Mouse (Mus musculus) embryonic facial prominence, embryonic 11.5 days (tissue): Measurements from ENCODE around the gene Slc9a1. TPM values are rescaled to one million over a fixed set of nuclear protein-coding genes. Genes with fewer than 3 reads are reported as not detected.

ENCODE experiments used
- ATAC-seq: fragments of 200-750 bp; cut with Nextera tagmentation; replicated peaks from 2 replicates; pipeline ENCODE4 v1.8.0; 2017; ENCODE audit warnings: low read depth; ENCODE audit not compliant: insufficient number of reproducible peaks, low FRiP score, low TSS enrichment
- DNase-seq: peaks from one replicate; pipeline ENCODE4 v3.0.0-alpha.2; 2015; ENCODE audit warnings: low spot score
- H3K27ac ChIP-seq: fragments of 300-500 bp; sonication (generic); replicated peaks from 2 replicates; pipeline ENCODE4 v1.5.1; 2014; ENCODE audit warnings: mild to moderate bottlenecking, low read depth, low read length, control low read depth
- H3K27me3 ChIP-seq: fragments of 300-500 bp; sonication (generic); 2 replicates; pipeline ENCODE4 v1.6.1; 2014; ENCODE audit warnings: mild to moderate bottlenecking, low read length, moderate library complexity, mixed read lengths; ENCODE audit not compliant: control insufficient read depth, insufficient read depth
- H3K36me3 ChIP-seq: fragments of 300-500 bp; sonication (generic); replicated peaks from 2 replicates; pipeline ENCODE4 v1.6.1; 2014; ENCODE audit warnings: low read depth, mild to moderate bottlenecking, low read length, moderate library complexity, mixed read lengths; ENCODE audit not compliant: control insufficient read depth, insufficient read depth
- H3K4me1 ChIP-seq: fragments of 300-500 bp; sonication (generic); 2 replicates; pipeline ENCODE4 v1.6.1; 2014; ENCODE audit warnings: low read length, mixed read lengths; ENCODE audit not compliant: control insufficient read depth, insufficient read depth
- H3K4me2 ChIP-seq: fragments of 300-500 bp; sonication (generic); 2 replicates; pipeline ENCODE4 v1.6.1; 2014; ENCODE audit warnings: low read depth, mild to moderate bottlenecking, control low read depth, low read length, moderate library complexity
- H3K4me3 ChIP-seq: fragments of 300-500 bp; sonication (generic); 2 replicates; pipeline ENCODE4 v1.5.1; 2014; ENCODE audit warnings: low read depth, low read length, control low read depth
- H3K9ac ChIP-seq: fragments of 300-500 bp; sonication (generic); replicated peaks from 2 replicates; pipeline ENCODE4 v1.6.1; 2014; ENCODE audit warnings: mild to moderate bottlenecking, control low read depth, low read length
- H3K9me3 ChIP-seq: fragments of 300-500 bp; sonication (generic); replicated peaks from 2 replicates; pipeline ENCODE4 v1.6.1; 2016; ENCODE audit warnings: mild to moderate bottlenecking, low read length, inconsistent platforms, mixed read lengths; ENCODE audit not compliant: control insufficient read depth
- WGBS: fragments of 180-500 bp; shearing (Covaris S2); extraction: QIAGEN DNeasy Blood & Tissue Kit; methylation state at CpG from one replicate; pipeline ENCODE4 v1.1.7; 2014; 5-methylcytosine and 5-hydroxymethylcytosine counted together
- microRNA-seq: library from miRNA; unstranded; fragments of <30 nt; microRNA quantifications from one replicate; pipeline ENCODE4, GENCODE M21; 2016; ENCODE audit warnings: borderline number of aligned reads
- polyA plus RNA-seq: library from polyadenylated mRNA; unstranded; fragments of >200 nt; fragmentation: Nextera tagmentation; extraction: Ambion mirVana; gene quantifications from 2 replicates; pipeline ENCODE4 v1.2.1, GENCODE M21; 2014

Gene Slc9a1
- polyA plus RNA-seq, 1 experiment from 2014 or later, result 4.7 TPM

DNA sequence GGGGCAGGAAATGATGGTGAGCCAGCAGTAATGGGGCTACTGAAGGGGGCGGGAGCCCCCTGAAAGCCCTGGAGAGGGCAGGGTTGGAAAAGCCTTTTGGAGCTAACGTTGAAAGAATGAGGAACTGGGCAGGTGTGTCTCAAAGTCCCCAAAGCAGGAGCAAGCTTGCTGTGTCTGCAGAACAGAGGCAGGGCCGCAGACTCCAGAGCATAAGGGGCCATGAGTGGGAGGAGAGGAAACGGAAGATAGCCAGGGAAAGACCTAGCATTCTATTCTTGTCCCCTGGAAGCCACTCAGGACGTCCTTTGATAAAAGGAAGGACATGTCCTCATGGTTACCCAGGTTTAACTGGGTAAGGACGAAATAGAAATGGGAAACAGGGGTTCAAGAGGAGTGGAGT, 93.7 kb downstream of the Slc9a1 start:
- no peaks in the 10 kb centered on the region for H3K36me3 ChIP-seq
- ATAC-seq (no peak), DNase-seq (no peak)
- no peak overlapping the region for H3K27ac ChIP-seq
- no peak overlapping the region for H3K4me2 ChIP-seq
- 67% methylated on average over 6 of the region's 6 CpGs for WGBS
- H3K9me3 ChIP-seq, result no peaks in the 10 kb centered on the region
- H3K27me3 ChIP-seq, result no peaks in the 10 kb centered on the region
- H3K4me1 ChIP-seq, result 0 out of 2 replicates have a peak, but pooled peaks cover 1% of the 10 kb centered on the region
- H3K9ac ChIP-seq, result no peak overlapping the region
- H3K4me3 ChIP-seq, result no peak overlapping the region

DNA sequence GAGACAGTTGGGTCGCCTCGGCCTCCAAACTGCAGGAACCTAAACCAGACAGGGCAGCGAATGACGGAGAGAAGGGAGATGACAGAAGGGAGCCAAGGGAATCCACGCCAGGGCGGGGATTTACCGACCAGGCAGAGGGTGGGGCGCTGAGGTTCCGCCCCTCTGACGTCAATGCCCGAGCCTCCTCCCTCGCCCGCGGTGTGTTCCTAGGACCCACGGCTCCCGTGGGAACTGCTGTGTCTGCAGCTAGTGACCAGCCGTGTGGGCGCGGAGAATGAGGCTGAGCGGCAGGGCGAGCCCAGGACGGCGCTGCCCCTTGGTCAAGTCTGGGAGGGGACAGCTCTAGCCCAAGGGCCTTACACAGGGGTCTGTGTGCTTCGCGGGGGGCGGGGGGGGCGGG, 98.6 kb downstream of the Slc9a1 start:
- Histone ChIP-seq H3K9ac (peak overlapping the region; percentile 46), H3K27ac (no peak overlapping the region), H3K4me2 (peak overlapping the region; percentile 80), H3K4me1 (peaks cover 2% of the 10 kb centered on the region; the same call in 1 of the 2 replicates), H3K9me3 (no peaks in the 10 kb centered on the region), H3K36me3 (no peaks in the 10 kb centered on the region), H3K27me3 (0 out of 2 replicates have a peak, but pooled peaks cover 3% of the 10 kb centered on the region), H3K4me3 (peak overlapping the region; percentile 40)
- ATAC-seq, result peak; percentile 58; the same call in 1 of the 2 replicates
- WGBS, result under 1% methylated on average over 27 of the region's 27 CpGs
- peak; percentile 78 for DNase-seq

DNA sequence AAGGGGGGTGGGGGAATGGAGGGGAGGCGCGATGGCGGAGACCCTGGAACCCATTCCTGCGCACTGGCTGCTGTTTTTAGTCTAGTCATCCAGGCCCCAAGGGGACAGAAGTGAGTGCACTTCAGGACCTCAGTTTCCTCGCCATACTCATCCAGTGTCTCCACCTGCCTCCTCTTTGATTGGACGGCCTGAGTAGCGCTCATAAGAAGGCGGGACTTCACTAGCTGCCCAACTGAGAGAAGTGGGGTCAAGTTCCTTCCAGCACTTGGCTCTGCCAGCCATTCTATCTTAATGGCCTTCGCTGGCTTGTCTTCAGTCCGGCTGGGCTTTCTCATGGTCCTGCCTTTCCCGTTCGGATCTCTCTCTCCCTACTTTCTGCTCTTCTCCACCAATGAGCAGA, 99.6 kb downstream of the Slc9a1 start:
- H3K4me3 ChIP-seq, result peak overlapping the region; percentile 11
- peaks cover 2% of the 10 kb centered on the region; the same call in 1 of the 2 replicates for H3K4me1 ChIP-seq
- H3K27me3 ChIP-seq, result 0 out of 2 replicates have a peak, but pooled peaks cover 3% of the 10 kb centered on the region
- H3K36me3 ChIP-seq, result no peaks in the 10 kb centered on the region
- no peak for ATAC-seq
- H3K9me3 ChIP-seq, result no peaks in the 10 kb centered on the region
- peak; percentile 42 for DNase-seq
- no peak overlapping the region for H3K9ac ChIP-seq
- no peak overlapping the region for H3K27ac ChIP-seq
- WGBS, result 16% methylated on average over 12 of the region's 12 CpGs
- peak overlapping the region; percentile 28; the same call in 1 of the 2 replicates for H3K4me2 ChIP-seq

DNA sequence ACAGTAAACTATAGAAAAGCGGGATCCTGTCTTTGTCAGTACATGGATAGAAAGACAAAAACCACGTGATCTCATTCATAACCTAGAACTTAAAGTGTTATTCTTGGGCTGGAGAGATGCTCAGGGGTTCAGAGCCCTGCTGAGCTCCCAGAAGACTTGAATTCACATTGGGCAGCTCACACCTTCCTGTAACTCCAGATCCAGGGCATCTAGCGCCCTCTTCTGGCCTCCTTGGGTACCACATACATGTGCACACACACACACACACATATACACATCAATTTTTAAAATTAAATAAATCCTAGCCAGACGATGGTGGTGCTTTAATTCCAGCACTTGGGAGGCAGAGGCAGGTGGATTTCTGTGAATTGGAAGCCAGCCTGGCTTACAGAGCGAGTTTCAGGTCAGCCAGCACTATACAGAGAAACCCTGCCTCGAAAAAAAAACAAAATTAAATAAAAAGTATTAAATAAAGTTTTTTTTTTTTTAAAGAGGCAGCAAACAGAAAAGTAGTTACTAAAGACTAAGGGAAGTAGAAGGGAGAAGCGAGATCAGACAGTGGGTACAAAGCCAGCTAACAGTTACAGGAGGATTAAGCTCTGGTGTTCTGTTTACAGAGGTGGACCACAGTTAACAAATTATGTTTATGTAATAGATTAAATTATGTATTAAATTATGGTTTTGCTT, 101.8 kb downstream of the Slc9a1 start:
- no peak overlapping the region for H3K4me2 ChIP-seq
- no peak overlapping the region for H3K9ac ChIP-seq
- DNase-seq (no peak), ATAC-seq (no peak)
- WGBS, result 80% methylated on average over 7 of the region's 7 CpGs
- H3K9me3 ChIP-seq, result no peaks in the 10 kb centered on the region
- H3K27me3 ChIP-seq, result 0 out of 2 replicates have a peak, but pooled peaks cover 3% of the 10 kb centered on the region
- no peaks in the 10 kb centered on the region for H3K36me3 ChIP-seq
- no peak overlapping the region for H3K4me3 ChIP-seq
- H3K4me1 ChIP-seq, result peaks cover 2% of the 10 kb centered on the region; the same call in 1 of the 2 replicates
- no peak overlapping the region for H3K27ac ChIP-seq

Small RNAs within 50 kb of the gene (microRNA-seq; reads per million reads assigned to microRNA genes)
- 1.4 reads per million for gene Mir5122

Other genes with a start within 250 kb of the Slc9a1 start
- gene Wasf2, start 239.2 kb upstream of the Slc9a1 start, polyA plus RNA-seq, result 66.9 and 75.9 TPM in 2 replicates
- 1.1 and 2.0 TPM in 2 replicates for gene Cd164l2, start 157.6 kb upstream of the Slc9a1 start, polyA plus RNA-seq
- 0.18 and 0.48 TPM in 2 replicates for gene Gpr3, start 157.2 kb upstream of the Slc9a1 start, polyA plus RNA-seq
- gene Map3k6, start 128.9 kb upstream of the Slc9a1 start, polyA plus RNA-seq, result 1.8 and 1.9 TPM in 2 replicates
- 1.1 and 1.2 TPM in 2 replicates for gene Sytl1, start 106.6 kb upstream of the Slc9a1 start, polyA plus RNA-seq
- 82.0 and 87.9 TPM in 2 replicates for gene Tmem222, start 91.9 kb upstream of the Slc9a1 start, polyA plus RNA-seq
- gene Wdtc1, start 16.2 kb upstream of the Slc9a1 start, polyA plus RNA-seq, result 16.7 and 18.7 TPM in 2 replicates
- gene Tent5b, start 110.4 kb downstream of the Slc9a1 start, polyA plus RNA-seq, result 0.71 and 0.93 TPM in 2 replicates
- gene Trnp1, start 128.8 kb downstream of the Slc9a1 start, polyA plus RNA-seq, result 2.0 and 2.8 TPM in 2 replicates
- gene Kdf1, start 149.3 kb downstream of the Slc9a1 start, polyA plus RNA-seq, result 7.6 and 8.0 TPM in 2 replicates
- 308 and 322 TPM in 2 replicates for gene Nudc, start 176.3 kb downstream of the Slc9a1 start, polyA plus RNA-seq
- gene Nr0b2, start 183.7 kb downstream of the Slc9a1 start, polyA plus RNA-seq, result not detected in 2 replicates
- gene Gpatch3, start 205.0 kb downstream of the Slc9a1 start, polyA plus RNA-seq, result 7.3 and 8.6 TPM in 2 replicates
- 23.6 and 26.6 TPM in 2 replicates for gene Gpn2, start 214.7 kb downstream of the Slc9a1 start, polyA plus RNA-seq
- gene Sfn, start 232.5 kb downstream of the Slc9a1 start, polyA plus RNA-seq, result 32.4 and 36.4 TPM in 2 replicates